Mouse (Mus musculus): Measurements from ENCODE around the gene Plcd3. TPM values are rescaled to one million over a fixed set of nuclear protein-coding genes. Genes with fewer than 3 reads are reported as not detected.

Plcd3 gene
- polyA plus RNA-seq, 1 experiment from 2014 or later: 6.5 TPM

- WGBS: 90% methylated on average over 10 of the region's 10 CpGs
- H3K9ac ChIP-seq: no peak overlapping the region
- no peak overlapping the region for H3K4me3 ChIP-seq
- no peaks in the 10 kb centered on the region for H3K27me3 ChIP-seq
- peaks cover 17% of the 10 kb centered on the region for H3K4me1 ChIP-seq
- ATAC-seq (ENCODE audit: insufficient number of reproducible peaks, low FRiP score, low TSS enrichment, low read depth): no peak
- no peak overlapping the region for H3K27ac ChIP-seq
- peaks cover 73% of the 10 kb centered on the region for H3K36me3 ChIP-seq
- no peaks in the 10 kb centered on the region for H3K9me3 ChIP-seq
- H3K4me2 ChIP-seq: no peak overlapping the region
Measured at GRCm38 (mm10) chr11:103070322-103070880, 31.1 kb downstream of the Plcd3 start.

GRCm38 (mm10) chr11:103069731-103070130 is 31.7 kb downstream of the Plcd3 start:
- Histone ChIP-seq H3K4me1 (peaks cover 15% of the 10 kb centered on the region), H3K27me3 (no peaks in the 10 kb centered on the region), H3K4me2 (no peak overlapping the region), H3K9ac (no peak overlapping the region), H3K36me3 (peaks cover 79% of the 10 kb centered on the region), H3K9me3 (no peaks in the 10 kb centered on the region), H3K27ac (no peak overlapping the region), H3K4me3 (no peak overlapping the region)
- WGBS: 95% methylated on average over 2 of the region's 2 CpGs
- no peak for ATAC-seq (ENCODE audit: insufficient number of reproducible peaks, low FRiP score, low TSS enrichment, low read depth)

- Histone ChIP-seq H3K9ac (no peak overlapping the region), H3K4me1 (peaks cover 8% of the 10 kb centered on the region; the same call in 1 of the 2 replicates), H3K4me2 (no peak overlapping the region), H3K4me3 (no peak overlapping the region), H3K27ac (no peak overlapping the region), H3K36me3 (peaks cover 87% of the 10 kb centered on the region), H3K9me3 (no peaks in the 10 kb centered on the region), H3K27me3 (no peaks in the 10 kb centered on the region)
- no peak for ATAC-seq (ENCODE audit: insufficient number of reproducible peaks, low FRiP score, low TSS enrichment, low read depth)
- WGBS: 92% methylated on average over 11 of the region's 11 CpGs
Measured at GRCm38 (mm10) chr11:103068884-103069283, 32.6 kb downstream of the Plcd3 start.

- Histone ChIP-seq H3K27ac (peak overlapping the region; percentile 57), H3K36me3 (peaks cover 92% of the 10 kb centered on the region)
- no peak for ATAC-seq (ENCODE audit: insufficient number of reproducible peaks, low FRiP score, low TSS enrichment, low read depth)
Measured at GRCm38 (mm10) chr11:103068272-103068671, 33.2 kb downstream of the Plcd3 start.

GRCm38 (mm10) chr11:103067457-103068001 is 33.9 kb downstream of the Plcd3 start:
- no peak; the same call in 1 of the 2 replicates for ATAC-seq (ENCODE audit: insufficient number of reproducible peaks, low FRiP score, low TSS enrichment, low read depth)
- H3K9ac ChIP-seq: no peak overlapping the region
- WGBS: 59% methylated on average over 8 of the region's 8 CpGs
- no peak overlapping the region for H3K4me3 ChIP-seq
- no peak overlapping the region for H3K4me2 ChIP-seq
- no peaks in the 10 kb centered on the region for H3K27me3 ChIP-seq
- peak overlapping the region; percentile 57; the same call in 1 of the 2 replicates for H3K27ac ChIP-seq
- peaks cover 8% of the 10 kb centered on the region; the same call in 1 of the 2 replicates for H3K4me1 ChIP-seq
- H3K9me3 ChIP-seq: no peaks in the 10 kb centered on the region
- peaks cover 92% of the 10 kb centered on the region for H3K36me3 ChIP-seq

More at GRCm38 (mm10) chr11:103068272-103068671, 33.2 kb downstream of the Plcd3 start:
- Histone ChIP-seq H3K27me3 (no peaks in the 10 kb centered on the region), H3K4me1 (peaks cover 8% of the 10 kb centered on the region; the same call in 1 of the 2 replicates), H3K9ac (no peak overlapping the region), H3K4me2 (no peak overlapping the region), H3K4me3 (no peak overlapping the region), H3K9me3 (no peaks in the 10 kb centered on the region)
- WGBS: 82% methylated on average over 4 of the region's 4 CpGs

GRCm38 (mm10) chr11:103067051-103067361 is 34.5 kb downstream of the Plcd3 start:
- Histone ChIP-seq H3K9me3 (no peaks in the 10 kb centered on the region), H3K9ac (no peak overlapping the region), H3K4me2 (no peak overlapping the region), H3K36me3 (peaks cover 92% of the 10 kb centered on the region), H3K4me1 (peaks cover 8% of the 10 kb centered on the region; the same call in 1 of the 2 replicates), H3K27me3 (no peaks in the 10 kb centered on the region), H3K27ac (peak overlapping the region; percentile 57; the same call in 1 of the 2 replicates), H3K4me3 (no peak overlapping the region)
- WGBS: 88% methylated on average over 6 of the region's 6 CpGs
- ATAC-seq (ENCODE audit: insufficient number of reproducible peaks, low FRiP score, low TSS enrichment, low read depth): no peak

- 90% methylated on average over 14 of the region's 14 CpGs for WGBS
- Histone ChIP-seq H3K27me3 (no peaks in the 10 kb centered on the region), H3K4me3 (no peak overlapping the region), H3K4me2 (no peak overlapping the region), H3K9ac (no peak overlapping the region), H3K9me3 (no peaks in the 10 kb centered on the region), H3K36me3 (peaks cover 91% of the 10 kb centered on the region), H3K4me1 (peaks cover 8% of the 10 kb centered on the region; the same call in 1 of the 2 replicates), H3K27ac (no peak overlapping the region)
- no peak for ATAC-seq (ENCODE audit: insufficient number of reproducible peaks, low FRiP score, low TSS enrichment, low read depth)
Measured at GRCm38 (mm10) chr11:103066191-103067050, 35.0 kb downstream of the Plcd3 start.

GRCm38 (mm10) chr11:103058499-103059085 is 42.9 kb downstream of the Plcd3 start:
- no peak overlapping the region for H3K4me3 ChIP-seq
- H3K4me2 ChIP-seq: no peak overlapping the region
- H3K4me1 ChIP-seq: no peaks in the 10 kb centered on the region
- H3K9ac ChIP-seq: no peak overlapping the region
- H3K36me3 ChIP-seq: peaks cover 83% of the 10 kb centered on the region
- no peaks in the 10 kb centered on the region for H3K27me3 ChIP-seq
- no peak for ATAC-seq (ENCODE audit: insufficient number of reproducible peaks, low FRiP score, low TSS enrichment, low read depth)
- 69% methylated on average over 3 of the region's 3 CpGs for WGBS
- H3K27ac ChIP-seq: no peak overlapping the region
- H3K9me3 ChIP-seq: no peaks in the 10 kb centered on the region

- Histone ChIP-seq H3K4me3 (no peak overlapping the region), H3K27me3 (no peaks in the 10 kb centered on the region), H3K4me2 (no peak overlapping the region), H3K9me3 (no peaks in the 10 kb centered on the region), H3K4me1 (no peaks in the 10 kb centered on the region), H3K36me3 (peaks cover 86% of the 10 kb centered on the region), H3K9ac (no peak overlapping the region), H3K27ac (no peak overlapping the region)
- 98% methylated on average over 7 of the region's 7 CpGs for WGBS
- ATAC-seq (ENCODE audit: insufficient number of reproducible peaks, low FRiP score, low TSS enrichment, low read depth): no peak
Measured at GRCm38 (mm10) chr11:103056636-103057035, 44.8 kb downstream of the Plcd3 start.

- 50% methylated on average over 6 of the region's 6 CpGs for WGBS
- H3K4me1 ChIP-seq: no peaks in the 10 kb centered on the region
- H3K9ac ChIP-seq: no peak overlapping the region
- no peaks in the 10 kb centered on the region for H3K9me3 ChIP-seq
- H3K36me3 ChIP-seq: peaks cover 86% of the 10 kb centered on the region
- no peak for ATAC-seq (ENCODE audit: insufficient number of reproducible peaks, low FRiP score, low TSS enrichment, low read depth)
- H3K27ac ChIP-seq: no peak overlapping the region; the same call in 1 of the 2 replicates
- no peak overlapping the region for H3K4me3 ChIP-seq
- H3K4me2 ChIP-seq: no peak overlapping the region
- no peaks in the 10 kb centered on the region for H3K27me3 ChIP-seq
Measured at GRCm38 (mm10) chr11:103054798-103055197, 46.7 kb downstream of the Plcd3 start.

- 82% methylated on average over 18 of the region's 18 CpGs for WGBS
- Histone ChIP-seq H3K27ac (no peak overlapping the region), H3K4me3 (no peak overlapping the region), H3K9me3 (no peaks in the 10 kb centered on the region), H3K9ac (no peak overlapping the region), H3K27me3 (no peaks in the 10 kb centered on the region), H3K4me1 (no peaks in the 10 kb centered on the region), H3K4me2 (no peak overlapping the region), H3K36me3 (peaks cover 77% of the 10 kb centered on the region)
- ATAC-seq (ENCODE audit: insufficient number of reproducible peaks, low FRiP score, low TSS enrichment, low read depth): no peak
Measured at GRCm38 (mm10) chr11:103053191-103054076, 48.0 kb downstream of the Plcd3 start.

Data from limb, embryonic 15.5 days (tissue).